Mouse (Mus musculus) forebrain, embryonic 15.5 days (tissue): ENCODE data around the gene Cwf19l1. TPM values are rescaled to one million over a fixed set of nuclear protein-coding genes. Genes with fewer than 3 reads are reported as not detected.

Experiments
- ATAC-seq: fragments of 200-750 bp; cut with Nextera tagmentation; replicated peaks from 2 replicates; pipeline ENCODE4 v1.8.0; 2017; ENCODE audit warnings: mild to moderate bottlenecking, moderate TSS enrichment, moderate library complexity
- H3K27ac ChIP-seq: fragments of 300-500 bp; sonication (generic); replicated peaks from 2 replicates; pipeline ENCODE4 v1.5.1; 2015; ENCODE audit warnings: mild to moderate bottlenecking, inconsistent platforms
- H3K27me3 ChIP-seq: fragments of 300-500 bp; sonication (generic); 2 replicates; pipeline ENCODE4 v1.6.1; 2015; ENCODE audit warnings: inconsistent platforms
- H3K36me3 ChIP-seq: fragments of 300-500 bp; sonication (generic); 2 replicates; pipeline ENCODE4 v1.6.1; 2015; ENCODE audit warnings: mild to moderate bottlenecking, inconsistent platforms
- H3K4me1 ChIP-seq: fragments of 300-500 bp; sonication (generic); 2 replicates; pipeline ENCODE4 v1.6.1; 2015; ENCODE audit warnings: inconsistent platforms
- H3K4me2 ChIP-seq: fragments of 300-500 bp; sonication (generic); replicated peaks from 2 replicates; pipeline ENCODE4 v1.6.1; 2015; ENCODE audit warnings: mild to moderate bottlenecking, inconsistent platforms
- H3K4me3 ChIP-seq: fragments of 300-500 bp; sonication (generic); 2 replicates; pipeline ENCODE4 v1.5.1; 2015; ENCODE audit warnings: mild to moderate bottlenecking, inconsistent platforms
- H3K9ac ChIP-seq: fragments of 300-500 bp; sonication (generic); replicated peaks from 2 replicates; pipeline ENCODE4 v1.6.1; 2015; ENCODE audit warnings: mild to moderate bottlenecking, inconsistent platforms
- H3K9me3 ChIP-seq: fragments of 300-500 bp; sonication (generic); 2 replicates; pipeline ENCODE4 v1.6.1; 2016; ENCODE audit warnings: inconsistent platforms
- WGBS: fragments of 180-500 bp; shearing (Covaris S2); methylation state at CpG from one replicate; pipeline ENCODE4 v1.1.7; 2015; ENCODE audit warnings: mixed read lengths; 5-methylcytosine and 5-hydroxymethylcytosine counted together
- polyA plus RNA-seq: library from polyadenylated mRNA; unstranded; fragments of >200 nt; fragmentation: Nextera tagmentation; extraction: Ambion mirVana; gene quantifications from 2 replicates; pipeline ENCODE4 v1.2.1, GENCODE M21; 2015

Gene Cwf19l1
- polyA plus RNA-seq, 1 experiment from 2014 or later: 37.2 TPM

GRCm38 (mm10) chr19:44071166-44071565 lies 64.5 kb downstream of the Cwf19l1 start:
- Histone ChIP-seq H3K4me1 (peaks cover 19% of the 10 kb centered on the region), H3K27ac (no peak overlapping the region), H3K9me3 (no peaks in the 10 kb centered on the region), H3K36me3 (peaks cover 16% of the 10 kb centered on the region), H3K4me3 (no peak overlapping the region), H3K27me3 (no peaks in the 10 kb centered on the region), H3K9ac (no peak overlapping the region), H3K4me2 (no peak overlapping the region)
- no peak for ATAC-seq
- WGBS: 57% methylated on average over 5 of the region's 5 CpGs

DNA sequence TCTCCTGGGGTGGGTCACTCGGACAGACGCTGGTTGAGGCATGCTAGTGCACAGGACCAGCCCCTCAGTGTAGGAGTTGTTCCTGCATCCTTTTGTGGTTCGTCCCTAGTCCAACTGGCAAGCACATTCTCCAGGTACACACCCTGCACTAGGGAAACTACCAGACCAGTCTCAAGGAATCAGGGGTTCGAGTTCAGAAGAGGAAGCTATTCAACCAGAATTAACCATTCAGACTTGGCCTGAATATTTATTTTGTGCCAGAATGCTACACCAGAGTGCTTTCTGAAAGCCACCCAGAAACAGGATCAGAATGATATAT lies 65.8 kb downstream of the Cwf19l1 start:
- peaks cover 7% of the 10 kb centered on the region for H3K36me3 ChIP-seq
- H3K4me2 ChIP-seq: peak overlapping the region; percentile 76
- no peak for ATAC-seq
- H3K9ac ChIP-seq: peak overlapping the region; percentile 75
- peak overlapping the region; percentile 63 for H3K27ac ChIP-seq
- no peaks in the 10 kb centered on the region for H3K9me3 ChIP-seq
- 5% methylated on average over 4 of the region's 4 CpGs for WGBS
- H3K27me3 ChIP-seq: no peaks in the 10 kb centered on the region
- H3K4me1 ChIP-seq: peaks cover 19% of the 10 kb centered on the region
- peak overlapping the region; percentile 64 for H3K4me3 ChIP-seq

DNA sequence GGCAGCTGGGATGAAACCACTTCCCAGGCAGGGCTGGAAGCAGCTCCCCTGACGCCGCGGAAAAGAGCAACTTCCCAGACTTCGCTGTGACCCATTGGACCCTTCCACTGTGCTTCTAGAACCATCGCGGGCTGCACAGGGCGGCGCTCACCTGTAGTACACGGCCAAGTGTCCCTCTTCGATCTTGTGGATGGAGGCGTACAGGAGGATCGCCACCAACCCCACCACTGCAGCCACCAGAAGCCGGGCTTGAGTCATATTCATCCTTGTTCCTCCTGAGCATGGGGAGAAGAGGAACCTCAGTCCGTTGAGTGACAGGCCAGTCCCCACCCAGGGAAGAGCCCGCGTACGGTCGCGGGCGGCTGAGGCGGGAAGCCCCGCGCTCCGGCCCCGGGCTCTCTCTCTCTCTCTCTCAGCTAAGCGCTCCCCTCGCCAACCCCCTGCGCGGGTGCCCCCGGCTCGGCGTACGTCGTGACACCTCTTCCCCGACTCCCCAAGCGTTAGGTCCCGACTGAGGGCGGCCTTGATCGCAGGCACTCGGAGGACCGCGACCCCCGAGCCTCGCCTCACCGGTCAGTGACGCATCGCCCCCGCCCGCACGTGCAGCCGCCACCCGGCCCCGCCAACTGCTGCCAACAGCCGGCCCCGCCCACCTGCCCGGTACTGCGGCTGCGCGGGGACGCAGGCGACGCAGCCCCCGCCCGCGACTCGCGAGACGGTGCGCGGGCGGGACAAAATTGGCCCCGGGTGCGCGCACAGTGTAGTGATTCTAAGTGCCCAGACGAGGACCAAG lies 66.4 kb downstream of the Cwf19l1 start, which contains the start of gene Erlin1:
Gene Erlin1, minus strand, starts transcription at position 665 of the 793 bp plus-strand sequence.
- H3K9me3 ChIP-seq: no peaks in the 10 kb centered on the region
- ATAC-seq: peak; percentile 93
- H3K27me3 ChIP-seq: no peaks in the 10 kb centered on the region
- peak within 1 kb of the TSS; percentile 75 for H3K9ac ChIP-seq
- H3K27ac ChIP-seq: peak within 1 kb of the TSS; percentile 63
- H3K4me1 ChIP-seq: peaks cover 19% of the 10 kb centered on the region
- H3K4me3 ChIP-seq: peak within 1 kb of the TSS; percentile 64
- peaks cover 7% of the 10 kb centered on the region; the same call in 1 of the 2 replicates for H3K36me3 ChIP-seq
- WGBS: under 1% methylated on average over 70 of the region's 75 CpGs
- H3K4me2 ChIP-seq: peak within 1 kb of the TSS; percentile 76

DNA sequence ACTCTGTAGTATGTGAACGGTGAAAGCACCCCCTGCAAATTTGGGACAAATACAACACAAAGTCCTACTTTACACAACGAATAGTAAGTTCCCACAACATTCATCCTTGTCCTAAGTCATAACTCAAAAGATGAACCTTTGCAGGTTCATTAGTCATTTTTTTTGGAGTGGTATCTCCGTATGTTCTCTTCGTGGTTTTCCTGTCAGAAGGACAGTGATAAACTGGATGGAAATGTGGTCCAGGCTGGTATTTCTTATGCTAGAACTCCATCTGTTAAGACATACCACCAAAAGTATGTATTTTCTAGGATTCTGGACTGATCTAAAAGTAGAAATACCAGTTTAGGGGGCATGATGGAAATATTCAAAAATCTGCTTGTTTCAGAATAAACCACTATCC lies 67.4 kb downstream of the Cwf19l1 start:
- Histone ChIP-seq H3K36me3 (peaks cover 5% of the 10 kb centered on the region; the same call in 1 of the 2 replicates), H3K4me2 (peak overlapping the region; percentile 76), H3K4me3 (peak overlapping the region; percentile 64), H3K27me3 (no peaks in the 10 kb centered on the region), H3K9ac (no peak overlapping the region), H3K4me1 (peaks cover 19% of the 10 kb centered on the region), H3K9me3 (no peaks in the 10 kb centered on the region), H3K27ac (no peak overlapping the region)
- no peak for ATAC-seq
- 77% methylated on average over 4 of the region's 4 CpGs for WGBS

- H3K4me2 ChIP-seq: no peak overlapping the region
- peaks cover 6% of the 10 kb centered on the region; the same call in 1 of the 2 replicates for H3K36me3 ChIP-seq
- H3K4me1 ChIP-seq: peaks cover 19% of the 10 kb centered on the region
- no peaks in the 10 kb centered on the region for H3K27me3 ChIP-seq
- no peak for ATAC-seq
- H3K27ac ChIP-seq: no peak overlapping the region
- H3K4me3 ChIP-seq: no peak overlapping the region
- no peak overlapping the region for H3K9ac ChIP-seq
- 73% methylated on average over 9 of the region's 9 CpGs for WGBS
- H3K9me3 ChIP-seq: no peaks in the 10 kb centered on the region
Observed at GRCm38 (mm10) chr19:44067323-44068049, 68.2 kb downstream of the Cwf19l1 start.

GRCm38 (mm10) chr19:44064734-44065133 lies 70.9 kb downstream of the Cwf19l1 start:
- Histone ChIP-seq H3K27me3 (no peaks in the 10 kb centered on the region), H3K4me1 (peaks cover 15% of the 10 kb centered on the region), H3K27ac (no peak overlapping the region), H3K4me2 (no peak overlapping the region), H3K9me3 (no peaks in the 10 kb centered on the region), H3K9ac (no peak overlapping the region), H3K4me3 (no peak overlapping the region), H3K36me3 (peaks cover 14% of the 10 kb centered on the region; the same call in 1 of the 2 replicates)
- WGBS: 97% methylated on average over 2 of the region's 2 CpGs
- ATAC-seq: no peak

- Histone ChIP-seq H3K27ac (no peak overlapping the region), H3K4me1 (peaks cover 13% of the 10 kb centered on the region)
- no peak for ATAC-seq
Observed at GRCm38 (mm10) chr19:44063773-44064172, 71.9 kb downstream of the Cwf19l1 start.

GRCm38 (mm10) chr19:44060226-44060625 lies 75.5 kb downstream of the Cwf19l1 start:
- Histone ChIP-seq H3K27me3 (no peaks in the 10 kb centered on the region), H3K27ac (no peak overlapping the region), H3K36me3 (peaks cover 39% of the 10 kb centered on the region), H3K9ac (no peak overlapping the region), H3K4me3 (no peak overlapping the region), H3K9me3 (no peaks in the 10 kb centered on the region), H3K4me2 (no peak overlapping the region), H3K4me1 (no peaks in the 10 kb centered on the region)
- 91% methylated on average over 3 of the region's 3 CpGs for WGBS
- ATAC-seq: no peak

More at GRCm38 (mm10) chr19:44063773-44064172, 71.9 kb downstream of the Cwf19l1 start:
- no peaks in the 10 kb centered on the region for H3K27me3 ChIP-seq
- H3K36me3 ChIP-seq: peaks cover 22% of the 10 kb centered on the region; the same call in 1 of the 2 replicates
- no peak overlapping the region for H3K9ac ChIP-seq
- no peak overlapping the region for H3K4me2 ChIP-seq
- no peaks in the 10 kb centered on the region for H3K9me3 ChIP-seq
- H3K4me3 ChIP-seq: no peak overlapping the region
- 93% methylated on average over 7 of the region's 7 CpGs for WGBS

Other genes starting within 250 kb of the Cwf19l1 start
- gene Dnmbp, start 195.7 kb downstream of the Cwf19l1 start, polyA plus RNA-seq: 8.1 and 8.7 TPM in 2 replicates
- 0.36 and 0.38 TPM in 2 replicates for gene Cpn1, start 149.3 kb downstream of the Cwf19l1 start, polyA plus RNA-seq
- 0.11 TPM in 1 of 2 replicates, not detected in the other for gene Cyp2c23, start 106.7 kb downstream of the Cwf19l1 start, polyA plus RNA-seq
- 18.8 and 20.0 TPM in 2 replicates for gene Erlin1, start 66.1 kb downstream of the Cwf19l1 start, polyA plus RNA-seq
- 66.0 and 67.5 TPM in 2 replicates for gene Chuk, start 28.4 kb downstream of the Cwf19l1 start, polyA plus RNA-seq
- gene Bloc1s2, start 10.6 kb upstream of the Cwf19l1 start, polyA plus RNA-seq: 145 and 149 TPM in 2 replicates
- gene Pkd2l1, start 56.6 kb upstream of the Cwf19l1 start, polyA plus RNA-seq: 0.06 and 0.13 TPM in 2 replicates
- 1.5 and 1.9 TPM in 2 replicates for gene Scd3, start 67.4 kb upstream of the Cwf19l1 start, polyA plus RNA-seq
- gene Scd2, start 157.8 kb upstream of the Cwf19l1 start, polyA plus RNA-seq: 253 and 267 TPM in 2 replicates
- gene Scd4, start 197.2 kb upstream of the Cwf19l1 start, polyA plus RNA-seq: 0.15 and 0.23 TPM in 2 replicates